Mouse (Mus musculus) B cell, adult 2 months (primary cell): ENCODE results near the gene Atxn3.

Experiments
- DNase-seq, 2 experiments: peaks; one replicate each; pipeline ENCODE4 v3.0.0; 2022

The Atxn3 gene

DNA sequence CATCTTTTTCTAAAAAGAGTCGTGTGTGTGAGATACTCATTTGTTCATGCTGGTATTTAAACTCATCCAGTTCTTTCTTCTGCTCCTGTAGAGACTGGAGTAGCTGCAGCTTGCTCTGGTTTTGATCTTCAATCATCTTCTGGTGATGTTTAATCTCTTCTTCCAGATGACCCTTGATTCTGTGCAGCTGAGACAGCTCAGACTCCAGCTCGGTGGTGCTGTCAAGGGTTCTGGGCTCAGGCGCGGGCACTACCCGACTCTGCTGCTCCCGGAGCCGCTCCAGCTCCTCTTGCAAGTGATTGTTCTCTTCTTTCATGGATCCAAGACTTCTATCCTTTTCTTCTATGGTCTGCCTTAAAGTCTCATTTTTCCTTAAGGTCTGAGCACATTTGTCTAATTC, 73.1 kb downstream of the Atxn3 start:
- no peak for DNase-seq

DNA sequence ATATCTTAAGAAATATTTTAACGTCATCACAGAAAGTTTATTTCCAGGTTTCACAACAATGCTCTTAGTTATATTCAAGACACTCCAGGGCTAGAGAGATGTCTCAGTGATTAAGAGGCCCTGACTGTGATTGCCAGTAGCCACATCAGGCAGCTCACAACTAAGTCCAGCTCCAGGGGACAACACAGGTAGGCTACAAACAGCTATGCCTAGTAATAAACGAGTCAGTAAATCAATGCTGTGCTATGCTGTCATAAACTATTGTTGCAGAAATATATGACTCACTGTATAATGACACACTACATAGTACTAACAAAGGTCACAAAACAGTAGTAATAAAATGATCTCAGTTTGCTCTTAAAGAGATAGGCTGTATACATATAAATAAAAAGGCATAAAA, 81.7 kb downstream of the Atxn3 start:
- DNase-seq = no peak

DNA sequence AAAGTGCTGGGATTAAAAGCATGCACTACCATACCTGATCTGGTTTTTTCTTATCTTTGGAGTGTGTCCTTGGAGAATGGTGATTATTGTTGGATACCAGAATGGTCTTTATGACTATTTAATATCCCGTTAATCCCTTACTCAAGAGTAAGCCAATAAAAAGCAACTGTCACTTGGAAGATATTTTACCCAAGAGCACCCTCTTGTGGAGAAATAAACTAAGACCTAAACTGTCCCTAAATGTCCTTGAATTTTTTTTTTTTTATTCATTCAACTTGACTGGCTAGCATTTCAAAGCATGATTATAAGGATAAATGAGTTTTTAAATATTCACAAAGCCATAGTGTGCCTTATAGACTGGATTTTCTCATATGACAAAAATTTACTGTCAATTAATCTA, 82.9 kb downstream of the Atxn3 start:
- no peak for DNase-seq
